Mouse (Mus musculus): Measurements from ENCODE around the gene Usp54. TPM values are rescaled to one million over a fixed set of nuclear protein-coding genes. Genes with fewer than 3 reads are reported as not detected.

The Usp54 gene
- 2.2 and 2.7 TPM in 2 replicates for polyA plus RNA-seq (2012)

DNA sequence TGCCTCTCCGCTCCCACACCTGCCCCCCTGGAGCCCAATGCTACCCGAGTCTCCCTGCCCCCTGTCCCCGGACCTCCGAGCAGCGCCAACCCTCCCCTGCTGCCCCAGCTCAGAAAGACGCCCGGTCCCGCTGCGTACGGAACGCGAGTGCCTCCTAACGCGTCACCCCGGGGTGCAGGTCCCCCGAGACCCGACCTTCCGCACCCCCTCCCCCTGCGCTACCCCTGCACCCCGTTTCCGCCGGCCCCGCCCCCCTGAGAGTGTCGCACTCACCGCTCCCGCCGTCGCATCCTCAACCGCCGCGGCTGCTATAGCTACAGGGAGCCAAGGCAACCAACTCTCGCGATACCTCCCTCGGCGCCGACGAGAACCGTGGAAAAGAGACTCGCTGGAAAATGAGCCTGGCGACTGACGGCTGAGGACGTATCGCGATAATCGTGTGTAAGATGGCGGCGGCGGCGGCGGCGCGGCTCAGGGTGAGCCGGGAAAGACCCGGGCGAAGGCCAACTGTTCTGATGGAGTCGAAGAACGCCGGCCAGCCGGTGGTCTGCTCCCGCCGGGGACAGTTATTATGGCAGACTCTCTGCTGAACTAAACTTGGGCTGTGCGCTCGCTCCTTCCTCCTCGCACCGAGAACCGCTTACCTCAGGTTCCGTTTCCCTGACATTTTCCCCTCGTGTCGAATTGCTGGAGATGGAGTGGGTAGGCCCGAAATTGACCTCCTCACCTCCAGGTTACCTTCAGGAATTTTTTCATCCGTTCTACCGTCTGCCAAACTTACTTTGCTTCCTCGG lies at the start of gene Usp54:
Gene Usp54, minus strand, starts transcription at position 420 of the 794 bp plus-strand sequence.

DNA sequence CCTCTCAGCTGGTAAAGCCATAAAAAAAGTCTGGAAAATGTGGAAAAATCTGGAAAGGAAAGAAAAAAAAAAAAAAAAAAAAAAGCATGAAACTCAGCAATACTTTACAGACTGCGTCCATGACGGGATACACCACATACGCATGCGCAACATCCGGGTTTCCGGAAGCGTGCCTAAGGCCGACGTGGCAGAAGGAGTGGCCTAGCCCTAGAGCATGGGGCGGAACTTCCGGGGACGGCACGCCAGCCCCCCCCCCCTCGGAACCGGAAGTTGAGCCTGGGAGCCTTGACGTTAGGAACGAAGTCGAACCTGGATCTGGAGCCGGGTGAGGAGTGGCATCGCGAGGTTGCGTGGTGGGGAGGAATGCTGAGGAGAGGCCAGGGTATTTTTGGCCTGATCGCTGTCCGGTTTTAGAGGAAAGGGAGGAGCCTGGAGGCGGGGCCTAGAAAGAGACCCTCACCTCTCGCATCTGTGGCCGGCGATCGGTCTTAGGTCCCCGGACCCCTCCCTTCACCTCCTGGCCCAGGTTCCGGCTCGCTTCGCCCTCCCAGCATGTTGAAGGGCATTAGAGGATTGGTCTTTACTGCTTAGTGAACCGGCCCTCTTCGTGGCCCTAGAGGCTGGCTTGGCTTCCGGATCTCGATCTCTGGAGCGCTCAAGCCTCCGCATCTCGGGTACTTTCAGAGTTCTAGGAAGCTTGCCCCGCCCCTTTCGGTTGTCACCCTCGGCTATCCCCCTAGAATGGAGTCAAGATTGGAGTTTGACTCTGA lies 33.4 kb upstream of the Usp54 start, which contains the start of gene Sec24c:
Gene Sec24c, plus strand, starts transcription at position 245 of the 770 bp plus-strand sequence.

DNA sequence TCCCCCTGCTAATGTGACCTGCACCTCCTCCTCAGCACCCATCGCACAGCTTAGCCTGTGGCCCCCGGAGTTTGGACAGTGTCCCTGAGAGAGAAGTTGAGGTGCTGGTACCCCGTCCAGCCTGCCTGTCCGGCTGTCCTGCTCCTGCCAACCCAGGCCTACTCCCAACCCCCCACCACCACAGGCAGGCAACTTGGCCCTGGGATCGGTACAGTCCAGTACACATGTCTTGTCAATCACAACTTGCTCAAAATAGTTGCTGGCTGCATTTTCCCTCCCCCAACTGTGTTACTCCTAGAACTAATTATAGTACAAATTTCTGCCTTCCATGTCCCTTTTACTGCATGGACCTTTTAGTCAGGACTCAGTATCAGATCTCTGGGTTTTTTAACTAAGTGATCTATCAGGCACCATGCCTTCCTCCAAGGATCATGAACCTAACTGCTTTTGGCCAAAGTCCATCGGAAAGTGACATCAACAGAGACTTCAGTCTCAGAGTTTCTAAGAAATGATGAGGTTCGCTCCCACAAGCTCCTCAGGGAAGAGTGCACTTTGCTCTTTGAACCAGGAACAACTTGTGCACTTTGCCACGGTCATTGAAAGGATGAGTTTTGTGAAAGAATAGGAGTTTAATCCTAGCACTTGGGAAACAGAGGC lies 27.4 kb upstream of the Usp54 start, which contains the start of gene Synpo2l:
Gene Synpo2l, minus strand, starts transcription at position 201 of the 657 bp plus-strand sequence.

DNA sequence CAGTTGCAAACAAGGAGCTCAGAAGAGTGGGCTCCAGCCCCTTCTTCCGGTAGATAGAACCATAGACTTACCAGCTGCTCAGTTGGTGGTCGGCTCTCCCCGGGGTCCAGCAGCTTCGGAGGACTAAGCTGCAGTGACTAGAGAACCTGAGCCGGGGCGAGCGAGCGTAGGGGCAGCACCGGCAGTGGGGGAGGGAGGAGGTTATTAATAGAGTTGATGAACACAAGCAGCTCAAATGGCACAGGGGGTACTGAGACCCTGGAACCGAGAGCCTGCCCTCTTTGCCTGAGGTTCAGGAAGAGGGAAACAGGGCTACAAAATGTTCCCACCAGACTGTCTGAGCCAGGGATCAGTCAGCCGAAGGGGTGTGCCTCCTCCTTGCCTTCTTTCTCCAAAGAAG lies 15.5 kb upstream of the Usp54 start, which contains the start of gene Myoz1:
Gene Myoz1, minus strand, starts transcription at position 180 of the 400 bp plus-strand sequence.

DNA sequence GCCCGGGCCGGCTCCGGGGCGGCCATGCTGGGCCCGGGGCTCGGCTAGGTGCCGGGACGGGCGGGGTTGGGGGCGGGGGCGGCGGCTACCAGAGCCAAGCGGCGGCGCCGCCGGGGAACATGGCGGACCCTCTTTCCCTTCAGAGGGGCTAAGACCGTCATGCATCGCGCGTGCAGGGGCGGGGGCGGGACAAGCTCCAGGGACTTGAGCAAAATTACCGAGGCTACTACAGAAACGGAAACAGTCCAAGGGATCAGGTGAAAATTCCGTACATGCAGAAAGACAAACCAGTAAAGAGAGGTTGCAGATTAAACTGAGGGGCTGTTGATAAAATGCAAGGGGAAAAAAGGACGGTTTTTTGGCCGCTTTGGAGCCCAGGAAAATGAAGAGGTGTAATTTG lies 94.4 kb downstream of the Usp54 start, which contains the start of gene Ppp3cb:
Gene Ppp3cb, minus strand, starts transcription at position 159 of the 400 bp plus-strand sequence.

Other genes starting within 250 kb of the Usp54 start
- gene Mrps16, start 247.4 kb downstream of the Usp54 start, polyA plus RNA-seq (2012): 16.7 and 19.3 TPM in 2 replicates
- gene Cfap70, start 188.8 kb downstream of the Usp54 start, polyA plus RNA-seq (2012): not detected in 2 replicates
- 28.3 and 32.6 TPM in 2 replicates for gene Anxa7, start 160.9 kb downstream of the Usp54 start, polyA plus RNA-seq (2012)
- gene Mss51, start 144.2 kb downstream of the Usp54 start, polyA plus RNA-seq (2012): 0.05 and 0.18 TPM in 2 replicates
- gene Ppp3cb, start 94.5 kb downstream of the Usp54 start, polyA plus RNA-seq (2012): 5.2 and 5.5 TPM in 2 replicates
- gene Myoz1, start 15.5 kb upstream of the Usp54 start, polyA plus RNA-seq (2012): 0.12 TPM in 1 of 2 replicates, not detected in the other
- gene Synpo2l, start 27.3 kb upstream of the Usp54 start, polyA plus RNA-seq (2012): 0.44 and 0.68 TPM in 2 replicates
- gene Sec24c, start 33.2 kb upstream of the Usp54 start, polyA plus RNA-seq (2012): 199 and 207 TPM in 2 replicates
- 9.1 and 10.2 TPM in 2 replicates for gene Fut11, start 53.9 kb upstream of the Usp54 start, polyA plus RNA-seq (2012)
- 6.2 and 10.2 TPM in 2 replicates for gene Chchd1, start 61.9 kb upstream of the Usp54 start, polyA plus RNA-seq (2012)
- 84.3 and 87.9 TPM in 2 replicates for gene Zswim8, start 66.5 kb upstream of the Usp54 start, polyA plus RNA-seq (2012)
- gene Ndst2, start 93.5 kb upstream of the Usp54 start, polyA plus RNA-seq (2012): 14.8 and 19.4 TPM in 2 replicates
- 29.5 and 50.9 TPM in 2 replicates for gene Camk2g, start 153.0 kb upstream of the Usp54 start, polyA plus RNA-seq (2012)
- 0.37 and 0.69 TPM in 2 replicates for gene Plau, start 195.6 kb upstream of the Usp54 start, polyA plus RNA-seq (2012)

Data from megakaryocyte-erythroid progenitor cell, adult 5 weeks (primary cell).